Mouse (Mus musculus): Measurements from ENCODE around the gene Lhx2.

GRCm38 (mm10) chr2:38337091-38337640, 1.9 kb upstream of the Lhx2 start:
- TF ChIP-seq CTCF (IDR thresholded peaks at IDR 0.05) (no peak), EP300 (IDR thresholded peaks at IDR 0.05) (no peak)
